Mouse (Mus musculus) layer of hippocampus, postnatal 25 days (tissue): ENCODE data around the gene Cer1. TPM values are rescaled to one million over a fixed set of nuclear protein-coding genes. Genes with fewer than 3 reads are reported as not detected.

Source experiments
- DNase-seq, 2 experiments: peaks; one replicate each; pipeline ENCODE4 v3.0.0; 2022; ENCODE audit warnings: mixed read lengths in 2 of 2, low spot score in 1 of 2; ENCODE audit errors: extremely low spot score in 1 of 2
- total RNA-seq, 2 experiments: library from RNA; stranded (reverse); gene quantifications; 2 replicates each; pipeline ENCODE4 v1.2.3; 2021

Gene Cer1
- total RNA-seq, 2 experiments from 2014 or later = not detected

- no peak for DNase-seq
Measured at GRCm38 (mm10) chr4:82876656-82877055, 8.3 kb downstream of the Cer1 start.

- no peak for DNase-seq
Measured at GRCm38 (mm10) chr4:82875532-82875931, 9.4 kb downstream of the Cer1 start.

- no peak for DNase-seq
Measured at GRCm38 (mm10) chr4:82874791-82875190, 10.2 kb downstream of the Cer1 start.

GRCm38 (mm10) chr4:82872548-82872947, 12.4 kb downstream of the Cer1 start:
- DNase-seq = no peak

- DNase-seq = no peak
Measured at GRCm38 (mm10) chr4:82872121-82872520, 12.8 kb downstream of the Cer1 start.

GRCm38 (mm10) chr4:82870931-82871330, 14.0 kb downstream of the Cer1 start:
- DNase-seq = no peak

- no peak for DNase-seq
Measured at GRCm38 (mm10) chr4:82867731-82868445, 17.1 kb downstream of the Cer1 start.

- no peak for DNase-seq
Measured at GRCm38 (mm10) chr4:82867111-82867510, 17.8 kb downstream of the Cer1 start.

GRCm38 (mm10) chr4:82864974-82865699, 19.8 kb downstream of the Cer1 start:
- DNase-seq = no peak

- DNase-seq = peak in 1 of 2 experiments; percentile 18
Measured at GRCm38 (mm10) chr4:82863316-82863715, 21.6 kb downstream of the Cer1 start.

GRCm38 (mm10) chr4:82861451-82861850, 23.5 kb downstream of the Cer1 start:
- DNase-seq = no peak

GRCm38 (mm10) chr4:82860566-82860965, 24.4 kb downstream of the Cer1 start:
- DNase-seq = no peak

- DNase-seq = peak; percentile 72 to 82
Measured at GRCm38 (mm10) chr4:82859131-82860125, 25.5 kb downstream of the Cer1 start, which contains the start of gene Zdhhc21. Gene Zdhhc21 (minus strand): TSS chr4:82859958.

GRCm38 (mm10) chr4:82858431-82859010, 26.4 kb downstream of the Cer1 start:
- no peak for DNase-seq

- no peak for DNase-seq
Measured at GRCm38 (mm10) chr4:82856986-82857385, 28.0 kb downstream of the Cer1 start.

GRCm38 (mm10) chr4:82853809-82854208, 31.1 kb downstream of the Cer1 start:
- no peak for DNase-seq

- DNase-seq = no peak
Measured at GRCm38 (mm10) chr4:82848552-82849234, 36.3 kb downstream of the Cer1 start.

- no peak for DNase-seq
Measured at GRCm38 (mm10) chr4:82837526-82838240, 47.3 kb downstream of the Cer1 start.
